Mouse (Mus musculus): ENCODE measurements around the gene Rnf149.

The Rnf149 gene

DNA sequence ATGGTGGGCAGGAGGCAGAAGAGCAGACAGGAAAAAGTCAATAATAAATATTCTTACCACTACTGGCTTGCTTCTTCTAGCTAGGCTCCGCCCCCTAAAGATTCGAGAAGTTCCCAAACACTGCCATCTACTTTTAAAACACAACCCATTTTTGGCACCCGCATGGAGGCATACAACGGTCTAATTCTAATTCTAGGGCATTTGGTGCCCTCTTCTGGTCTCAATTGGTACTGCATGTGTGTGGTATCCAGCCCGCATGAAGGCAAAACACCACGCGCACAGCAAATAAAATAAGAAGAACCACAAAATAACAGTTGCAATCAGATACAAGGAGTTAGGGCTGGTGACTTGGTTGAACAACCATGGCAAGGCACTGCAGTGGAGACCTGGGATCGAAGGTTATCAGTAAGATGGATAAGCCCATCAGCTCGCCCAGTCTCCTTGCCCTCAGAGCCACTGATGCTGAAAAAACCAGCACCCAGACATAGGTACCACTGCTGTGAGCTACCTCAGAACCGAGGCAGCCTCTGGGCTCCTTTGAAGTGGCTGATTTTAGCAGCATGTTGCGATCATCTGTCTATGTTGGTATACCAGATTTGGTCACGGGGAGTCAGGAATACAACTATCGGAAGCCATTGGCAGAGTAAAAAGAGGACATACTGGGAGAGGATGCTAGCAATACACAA is 46.8 kb downstream of the Rnf149 start:
- no peak for DNase-seq (ENCODE audit: inconsistent ontology term)

GRCm38 (mm10) chr1:39528319-39528718 is 48.9 kb downstream of the Rnf149 start:
- DNase-seq (ENCODE audit: inconsistent ontology term): no peak

- peak; percentile 46 for DNase-seq (ENCODE audit: inconsistent ontology term)
Observed at GRCm38 (mm10) chr1:39527432-39527831, 49.8 kb downstream of the Rnf149 start.

GRCm38 (mm10) chr1:39526371-39527167 is 50.6 kb downstream of the Rnf149 start:
- DNase-seq (ENCODE audit: inconsistent ontology term): no peak

GRCm38 (mm10) chr1:39525763-39526162 is 51.4 kb downstream of the Rnf149 start:
- DNase-seq (ENCODE audit: inconsistent ontology term): peak; percentile 60

DNA sequence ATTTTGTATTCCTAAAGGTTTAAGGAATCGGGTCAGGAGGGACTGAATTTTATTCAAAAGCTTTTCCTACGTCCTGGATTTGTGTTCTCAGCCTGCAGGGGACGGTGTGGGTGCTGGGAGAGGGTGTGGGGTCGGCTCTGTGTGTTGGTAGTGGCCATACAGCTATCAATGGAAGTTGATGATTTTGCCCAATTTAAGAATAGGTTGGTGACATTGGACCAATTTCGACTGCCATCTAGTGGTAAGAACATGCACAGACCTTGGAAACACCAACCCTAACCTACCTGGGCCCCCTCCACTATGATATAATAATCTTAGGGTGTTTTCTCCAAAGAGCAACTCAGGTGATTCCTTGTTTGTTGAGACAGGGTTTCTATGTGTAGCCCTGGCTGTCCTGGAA is 54.7 kb downstream of the Rnf149 start:
- no peak for DNase-seq (ENCODE audit: inconsistent ontology term)

GRCm38 (mm10) chr1:39521326-39521725 is 55.9 kb downstream of the Rnf149 start:
- DNase-seq (ENCODE audit: inconsistent ontology term): no peak

DNA sequence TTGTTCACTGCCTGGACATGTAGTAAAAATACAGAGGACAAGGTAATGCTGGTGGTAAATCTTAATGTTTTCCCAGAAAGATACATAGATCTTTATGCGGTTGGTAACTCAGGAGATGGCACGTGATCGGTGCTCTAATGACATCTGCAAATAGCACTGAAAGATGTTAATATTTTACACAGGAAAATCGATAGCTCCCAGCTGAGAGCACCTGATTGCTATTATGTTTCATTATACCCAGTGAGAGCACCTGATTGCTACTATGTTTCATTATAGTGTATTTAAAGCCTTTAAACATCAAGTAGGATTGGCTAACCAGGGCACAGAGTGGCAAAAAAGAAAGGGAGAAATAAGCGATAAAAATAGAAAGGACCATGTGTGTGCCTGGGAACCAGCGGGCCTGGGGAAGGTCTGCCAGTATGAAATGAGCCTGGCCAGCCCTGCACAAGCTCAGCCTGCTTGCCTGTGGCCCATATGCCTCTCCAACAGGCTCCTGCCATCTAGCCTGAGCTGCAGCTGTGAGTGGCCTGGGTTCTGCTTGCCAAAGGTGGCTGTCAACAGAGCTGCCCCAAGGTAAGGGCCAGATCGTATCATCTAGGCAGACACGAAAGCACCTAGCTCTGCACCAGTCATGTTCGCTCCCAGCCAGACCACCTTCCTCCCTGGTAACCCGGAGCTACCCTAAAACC is 61.8 kb downstream of the Rnf149 start:
- DNase-seq (ENCODE audit: inconsistent ontology term): no peak

DNA sequence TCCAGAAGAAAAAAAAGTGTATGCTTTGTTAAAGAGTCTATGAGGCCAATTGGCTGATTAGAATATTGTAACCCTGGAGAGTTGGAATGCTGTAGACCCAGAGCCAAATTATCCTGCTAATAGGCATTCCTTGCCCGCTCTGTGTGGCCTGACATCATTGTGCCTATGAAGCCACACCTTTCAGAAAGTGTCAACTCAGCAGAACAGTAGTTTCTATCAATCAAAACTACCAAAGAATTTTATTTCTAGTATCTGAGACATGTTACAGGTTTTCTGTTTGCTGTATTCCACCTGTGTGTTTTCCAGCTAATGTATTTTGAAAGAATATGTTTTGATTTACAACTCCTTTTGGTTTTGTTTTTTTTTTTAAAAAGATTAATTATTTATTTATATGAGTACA is 65.0 kb downstream of the Rnf149 start:
- DNase-seq (ENCODE audit: inconsistent ontology term): no peak

- no peak for DNase-seq (ENCODE audit: inconsistent ontology term)
Observed at GRCm38 (mm10) chr1:39511775-39512174, 65.4 kb downstream of the Rnf149 start.

GRCm38 (mm10) chr1:39505600-39505999 is 71.6 kb downstream of the Rnf149 start:
- DNase-seq (ENCODE audit: inconsistent ontology term): no peak

- no peak for DNase-seq (ENCODE audit: inconsistent ontology term)
Observed at GRCm38 (mm10) chr1:39504261-39504660, 72.9 kb downstream of the Rnf149 start.

DNA sequence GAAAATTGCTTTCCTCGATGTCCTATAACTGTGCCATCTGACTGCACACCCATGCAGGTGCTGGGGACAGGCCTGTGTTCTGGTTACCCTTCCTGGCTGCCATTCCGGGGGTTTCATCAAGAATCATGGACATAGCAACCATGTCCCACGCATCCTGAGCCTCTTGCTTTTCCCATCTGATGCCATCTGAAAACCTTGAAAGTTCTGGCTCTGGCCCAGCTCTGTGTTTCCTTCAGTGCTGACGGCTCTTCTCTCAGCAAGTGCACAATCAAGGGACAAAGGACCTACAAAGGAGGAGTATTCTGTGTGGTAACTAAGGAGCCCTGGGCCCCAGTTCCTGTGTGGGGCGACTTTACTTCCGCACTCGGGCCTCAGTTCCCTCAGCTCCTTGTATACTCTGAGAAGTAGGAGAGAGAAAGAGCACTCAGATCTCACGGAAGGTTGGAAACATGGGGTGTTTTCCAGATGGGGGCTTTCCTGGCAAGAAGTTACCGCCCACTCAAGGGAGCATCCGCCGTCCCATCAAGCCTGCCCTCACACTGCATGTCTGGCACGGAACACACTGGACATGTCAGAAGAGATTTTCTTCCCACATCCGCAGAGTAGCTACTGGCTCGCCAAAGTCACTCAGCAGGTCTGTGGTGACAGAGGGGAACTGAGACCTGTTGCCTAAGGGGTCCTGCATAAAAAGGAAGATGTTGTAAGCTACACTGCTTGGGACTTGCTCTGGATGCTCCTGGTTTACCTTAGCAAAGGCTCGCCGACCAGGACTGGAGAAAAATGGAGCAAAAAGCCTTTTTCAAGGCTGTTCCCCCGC is 74.2 kb downstream of the Rnf149 start:
- DNase-seq (ENCODE audit: inconsistent ontology term): no peak
